Mouse (Mus musculus): ENCODE measurements around the gene Sema3b. TPM values are rescaled to one million over a fixed set of nuclear protein-coding genes. Genes with fewer than 3 reads are reported as not detected.
"Not testable (repeated sequence)": the region's sequence is repeated elsewhere in the genome, so short reads cannot be mapped to it uniquely, and the experiment has no call there.

Gene Sema3b
- polyA plus RNA-seq, 1 experiment from 2014 or later, result 4.2 TPM

DNA sequence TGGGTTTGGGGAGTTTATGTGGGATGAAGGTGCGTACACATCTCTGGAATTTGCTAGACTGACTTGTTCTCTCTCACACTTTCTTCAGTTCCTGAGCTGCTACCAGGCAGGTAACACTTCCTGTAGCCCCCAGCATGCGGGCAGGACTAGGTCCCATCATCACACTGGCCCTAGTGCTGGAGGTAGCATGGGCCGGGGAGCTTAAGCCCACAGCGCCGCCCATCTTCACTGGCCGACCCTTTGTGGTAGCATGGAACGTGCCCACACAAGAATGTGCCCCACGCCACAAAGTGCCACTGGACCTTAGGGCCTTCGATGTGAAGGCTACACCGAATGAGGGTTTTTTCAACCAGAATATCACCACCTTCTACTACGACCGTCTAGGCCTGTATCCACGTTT is 39.0 kb downstream of the Sema3b start:
- Histone ChIP-seq H3K4me1 (replicated peaks) (peaks cover 53% of the 10 kb centered on the region), H3K27ac (peak overlapping the region; percentile 85), H3K9ac (peak overlapping the region; percentile 94), H3K27me3 (no peaks in the 10 kb centered on the region), H3K9me3 (no peaks in the 10 kb centered on the region), H3K4me2 (peak overlapping the region; percentile 93), H3K36me3 (peaks cover 53% of the 10 kb centered on the region), H3K4me3 (peak overlapping the region; percentile 92)
- no peak for ATAC-seq (ENCODE audit: low FRiP score)
- WGBS, result 54% methylated on average over 13 of the region's 13 CpGs

GRCm38 (mm10) chr9:107569270-107569669 is 39.8 kb downstream of the Sema3b start:
- peak; percentile 27 for ATAC-seq (ENCODE audit: low FRiP score)
- peak overlapping the region; percentile 92 for H3K4me3 ChIP-seq
- H3K36me3 ChIP-seq, result peaks cover 53% of the 10 kb centered on the region
- H3K9me3 ChIP-seq, result no peaks in the 10 kb centered on the region
- peak overlapping the region; percentile 93 for H3K4me2 ChIP-seq
- H3K27me3 ChIP-seq, result no peaks in the 10 kb centered on the region
- peak overlapping the region; percentile 94 for H3K9ac ChIP-seq
- H3K27ac ChIP-seq, result peak overlapping the region; percentile 85
- under 1% methylated on average over 23 of the region's 23 CpGs for WGBS
- peaks cover 55% of the 10 kb centered on the region for H3K4me1 ChIP-seq (replicated peaks)

DNA sequence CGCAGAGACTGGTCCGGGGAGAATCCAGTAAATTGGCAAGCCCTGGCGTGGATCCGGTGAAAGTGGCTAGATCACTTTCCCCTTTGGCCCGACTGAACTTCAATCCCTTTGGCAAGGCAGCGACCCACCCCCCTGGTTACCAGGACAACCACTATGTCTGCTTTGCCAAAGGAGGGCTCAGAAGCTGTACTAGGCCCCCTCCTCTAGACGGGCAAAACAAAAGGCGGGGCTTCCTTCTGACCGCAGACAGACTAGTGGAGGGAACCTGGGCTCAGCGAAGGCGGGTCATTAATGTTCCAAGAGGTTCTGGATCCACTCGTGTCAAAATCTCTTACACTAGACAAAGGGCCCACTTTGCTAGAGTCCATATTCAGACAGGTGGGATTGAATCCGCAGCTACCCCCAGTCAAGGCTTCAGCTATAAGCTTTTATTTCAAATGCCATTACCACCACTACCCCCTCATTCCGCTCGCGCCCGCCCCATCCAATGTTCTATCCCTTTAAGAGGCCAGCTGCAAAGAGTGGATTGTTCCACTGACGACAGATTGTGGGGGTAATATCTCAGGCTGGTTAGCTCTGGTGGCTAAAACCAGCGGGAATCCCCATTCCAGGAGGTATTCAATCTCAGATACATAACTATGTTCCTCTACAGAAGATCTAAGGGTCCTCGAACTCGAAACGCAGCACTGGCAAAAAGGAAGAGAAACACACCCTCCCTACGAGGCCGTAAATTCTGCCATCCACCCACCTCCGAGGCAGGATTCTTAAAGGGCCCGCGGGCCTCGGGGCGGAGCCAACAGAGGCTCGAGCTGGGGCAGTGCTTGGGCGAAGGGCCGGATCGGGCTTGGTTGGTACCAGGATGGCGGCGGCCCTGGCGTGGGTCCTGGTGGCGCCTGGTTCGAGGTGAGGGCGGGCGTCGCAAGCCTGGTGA is 40.4 kb downstream of the Sema3b start:
- peaks cover 50% of the 10 kb centered on the region for H3K36me3 ChIP-seq

DNA sequence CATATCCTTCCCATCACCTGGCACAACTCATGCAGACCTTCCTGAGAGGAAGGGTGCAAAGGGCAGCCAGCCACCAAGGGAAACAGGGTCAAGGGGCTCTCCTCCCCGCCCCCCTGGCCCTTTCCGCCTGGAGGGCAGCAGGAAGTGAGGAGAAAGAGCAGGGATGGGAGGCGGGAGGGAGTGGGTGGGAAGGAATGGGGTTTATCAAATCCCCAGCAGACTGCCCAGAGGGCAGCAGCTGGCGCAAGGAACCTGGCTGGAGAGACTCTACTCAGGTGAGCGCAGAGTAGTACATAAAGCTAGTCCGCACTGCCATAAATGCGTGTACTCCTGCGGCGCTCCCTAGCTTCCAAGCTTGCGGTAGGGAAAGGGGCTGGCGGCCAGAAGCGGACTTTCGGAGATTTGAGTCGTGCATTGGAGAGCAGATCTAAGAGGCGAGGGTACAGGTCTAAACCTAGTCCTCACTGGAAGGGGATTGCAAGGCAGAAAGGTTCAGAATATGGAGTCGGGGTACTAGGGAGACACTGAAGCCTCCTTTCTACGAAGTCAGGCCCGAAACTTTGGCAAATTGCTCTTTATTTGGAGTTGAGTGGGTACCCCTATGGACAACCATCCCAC is 41.2 kb downstream of the Sema3b start, which contains the start of gene Hyal2:
Hyal2 (plus strand) TSS at position 244 of the 618 bp plus-strand sequence.
- 7% methylated on average over 18 of the region's 18 CpGs for WGBS
- H3K4me3 ChIP-seq, result peak within 1 kb of the TSS; percentile 92
- no peaks in the 10 kb centered on the region for H3K9me3 ChIP-seq
- ATAC-seq (ENCODE audit: low FRiP score), result no peak
- H3K9ac ChIP-seq, result peak within 1 kb of the TSS; percentile 94
- peaks cover 42% of the 10 kb centered on the region for H3K36me3 ChIP-seq
- H3K27ac ChIP-seq, result peak within 1 kb of the TSS; percentile 85
- H3K4me2 ChIP-seq, result peak within 1 kb of the TSS; percentile 93
- no peaks in the 10 kb centered on the region for H3K27me3 ChIP-seq
- H3K4me1 ChIP-seq (replicated peaks), result peaks cover 64% of the 10 kb centered on the region

More for the DNA sequence above, 40.4 kb downstream of the Sema3b start:
- no peaks in the 10 kb centered on the region for H3K9me3 ChIP-seq
- peak overlapping the region; percentile 94 for H3K9ac ChIP-seq
- peak; percentile 88 for ATAC-seq (ENCODE audit: low FRiP score)
- peak overlapping the region; percentile 85 for H3K27ac ChIP-seq
- under 1% methylated on average over 40 of the region's 41 CpGs for WGBS
- H3K4me1 ChIP-seq (replicated peaks), result peaks cover 61% of the 10 kb centered on the region
- H3K27me3 ChIP-seq, result no peaks in the 10 kb centered on the region
- peak overlapping the region; percentile 93 for H3K4me2 ChIP-seq
- peak overlapping the region; percentile 92 for H3K4me3 ChIP-seq

DNA sequence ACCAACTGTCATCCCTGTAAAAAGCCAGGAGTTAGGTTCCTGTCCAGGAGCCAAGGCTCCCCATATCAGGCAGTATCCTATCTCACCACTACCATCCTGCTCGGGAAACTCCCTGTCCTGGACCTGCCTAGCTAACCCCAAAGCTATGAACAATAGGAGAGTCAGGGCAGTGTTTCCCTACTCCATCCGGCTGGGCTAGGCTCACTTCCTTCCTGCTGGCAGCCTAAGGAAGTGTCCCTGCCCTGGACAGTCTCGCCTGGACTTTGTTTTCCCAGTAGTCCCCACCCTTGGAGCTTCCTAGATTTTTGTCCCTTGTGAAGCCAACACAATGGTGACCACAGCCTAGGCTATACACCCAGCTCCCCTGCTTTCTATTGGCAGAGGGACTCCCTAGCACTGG is 42.2 kb downstream of the Sema3b start:
- peaks cover 65% of the 10 kb centered on the region for H3K4me1 ChIP-seq (replicated peaks)
- WGBS, result 64% methylated on average over 3 of the region's 3 CpGs
- no peak for ATAC-seq (ENCODE audit: low FRiP score)
- no peaks in the 10 kb centered on the region for H3K27me3 ChIP-seq
- 0 out of 2 replicates have a peak overlapping the region, but pooled peaks have one; percentile 94 for H3K9ac ChIP-seq
- H3K4me3 ChIP-seq, result no peak overlapping the region
- H3K9me3 ChIP-seq, result no peaks in the 10 kb centered on the region
- H3K36me3 ChIP-seq, result peaks cover 40% of the 10 kb centered on the region
- peak overlapping the region; percentile 93; the same call in 1 of the 2 replicates for H3K4me2 ChIP-seq
- H3K27ac ChIP-seq, result peak overlapping the region; percentile 85; the same call in 1 of the 2 replicates

- H3K36me3 ChIP-seq, result peaks cover 40% of the 10 kb centered on the region
- 62% methylated on average over 15 of the region's 15 CpGs for WGBS
- H3K4me1 ChIP-seq (replicated peaks), result peaks cover 58% of the 10 kb centered on the region
- H3K27me3 ChIP-seq, result no peaks in the 10 kb centered on the region
- no peaks in the 10 kb centered on the region for H3K9me3 ChIP-seq
- ATAC-seq (ENCODE audit: low FRiP score), result no peak
- H3K4me2 ChIP-seq, result no peak overlapping the region
- H3K27ac ChIP-seq, result peak overlapping the region; percentile 49; the same call in 1 of the 2 replicates
- no peak overlapping the region for H3K4me3 ChIP-seq
- H3K9ac ChIP-seq, result no peak overlapping the region
Measured at GRCm38 (mm10) chr9:107566041-107566709, 42.9 kb downstream of the Sema3b start.

GRCm38 (mm10) chr9:107565556-107565955 is 43.5 kb downstream of the Sema3b start:
- ATAC-seq (ENCODE audit: low FRiP score); H3K27me3 ChIP-seq; H3K9me3 ChIP-seq; H3K27ac ChIP-seq; H3K4me3 ChIP-seq; H3K9ac ChIP-seq; H3K4me2 ChIP-seq: not testable (repeated sequence)
- WGBS, result 51% methylated on average over 5 of the region's 5 CpGs
- H3K4me1 ChIP-seq (replicated peaks), result peaks cover 52% of the 10 kb centered on the region
- H3K36me3 ChIP-seq, result peaks cover 40% of the 10 kb centered on the region

DNA sequence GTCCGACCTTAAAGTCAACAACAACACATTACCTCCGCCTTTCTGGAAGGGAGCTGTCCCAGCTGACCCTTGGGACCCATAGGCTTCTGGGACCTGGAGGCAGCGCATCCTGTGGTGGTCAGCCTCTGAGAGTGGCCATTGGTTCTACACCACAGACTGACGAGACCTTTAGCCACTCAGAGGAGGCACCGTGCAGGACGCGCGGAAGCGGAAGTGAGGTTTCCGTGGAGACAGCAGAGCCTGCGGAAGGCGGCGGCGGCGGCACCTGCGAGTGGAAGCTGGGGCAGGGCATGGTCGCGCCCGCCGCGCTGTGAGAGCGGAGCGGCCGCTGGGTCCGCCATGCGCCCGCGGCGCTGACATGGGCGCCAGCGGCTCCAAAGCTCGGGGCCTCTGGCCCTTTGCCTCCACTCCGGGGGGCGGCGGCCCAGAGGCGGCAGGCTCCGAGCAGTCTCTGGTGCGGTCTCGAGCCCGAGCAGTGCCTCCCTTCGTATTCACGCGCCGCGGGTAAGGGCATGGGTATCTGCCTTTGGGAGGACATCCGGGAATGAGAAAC is 45.9 kb downstream of the Sema3b start, which contains the start of gene Tusc2:
Tusc2 (plus strand) TSS at position 227 of the 553 bp plus-strand sequence.
- Histone ChIP-seq H3K36me3 (peaks cover 63% of the 10 kb centered on the region), H3K4me3 (peak within 1 kb of the TSS; percentile 97), H3K4me2 (peak within 1 kb of the TSS; percentile 89), H3K9me3 (no peaks in the 10 kb centered on the region), H3K27ac (peak within 1 kb of the TSS; percentile 84), H3K27me3 (no peaks in the 10 kb centered on the region), H3K9ac (peak within 1 kb of the TSS; percentile 92), H3K4me1 (replicated peaks) (peaks cover 38% of the 10 kb centered on the region)
- WGBS, result under 1% methylated on average over 46 of the region's 46 CpGs
- ATAC-seq (ENCODE audit: low FRiP score), result peak; percentile 95

GRCm38 (mm10) chr9:107556346-107556745 is 52.7 kb downstream of the Sema3b start:
- Histone ChIP-seq H3K4me2 (peak overlapping the region; percentile 90), H3K9me3 (no peaks in the 10 kb centered on the region), H3K4me3 (peak overlapping the region; percentile 72; the same call in 1 of the 2 replicates), H3K27me3 (peaks cover 18% of the 10 kb centered on the region), H3K36me3 (peaks cover 43% of the 10 kb centered on the region), H3K4me1 (replicated peaks) (peaks cover 43% of the 10 kb centered on the region), H3K27ac (no peak overlapping the region), H3K9ac (peak overlapping the region; percentile 53; the same call in 1 of the 2 replicates)
- no peak for ATAC-seq (ENCODE audit: low FRiP score)
- WGBS, result 77% methylated on average over 3 of the region's 3 CpGs

DNA sequence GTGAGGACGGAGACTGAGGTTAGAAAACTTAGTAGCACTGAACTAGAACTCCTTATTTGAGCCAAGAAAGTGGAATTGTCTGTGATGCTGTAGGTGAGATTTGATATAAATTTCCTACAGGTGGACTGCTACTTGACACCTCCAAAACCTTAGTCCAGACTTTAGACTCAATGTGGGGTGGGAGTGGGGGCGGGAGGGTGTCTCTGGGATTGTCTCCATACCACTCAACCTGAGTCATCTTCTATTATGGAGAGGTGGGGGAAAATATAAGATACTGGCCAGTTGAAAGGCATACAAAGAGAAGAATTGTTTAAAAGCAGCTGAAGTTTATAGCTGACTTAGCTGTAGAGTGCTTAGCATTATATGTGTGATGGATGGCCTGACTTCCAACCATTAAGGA is 53.3 kb downstream of the Sema3b start:
- no peak for ATAC-seq (ENCODE audit: low FRiP score)
- H3K9ac ChIP-seq, result peak overlapping the region; percentile 93

DNA sequence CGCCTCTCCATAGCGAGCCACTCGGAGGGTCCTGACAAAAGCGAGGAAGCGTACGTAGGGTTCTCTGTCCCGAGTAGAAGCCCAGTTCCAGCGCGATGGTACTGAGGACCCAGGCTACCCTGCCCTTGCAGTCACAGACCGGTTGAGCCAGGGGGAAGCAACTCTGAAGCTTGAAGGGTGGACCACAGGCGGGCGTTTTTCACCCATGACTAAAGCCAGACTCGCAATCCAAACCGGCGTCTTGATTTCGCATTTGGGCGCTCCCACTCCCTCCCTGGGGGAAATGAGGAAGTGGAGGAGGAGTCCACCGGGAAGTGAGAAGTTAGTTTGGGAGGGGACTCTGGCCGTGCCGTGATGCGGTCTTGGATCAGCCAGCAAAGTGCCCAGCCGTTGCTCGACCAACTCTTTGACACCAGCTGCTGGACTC is 54.0 kb downstream of the Sema3b start:
- peak overlapping the region; percentile 72 for H3K4me3 ChIP-seq
- peak; percentile 37 for ATAC-seq (ENCODE audit: low FRiP score)
- H3K36me3 ChIP-seq, result peaks cover 31% of the 10 kb centered on the region
- peaks cover 50% of the 10 kb centered on the region for H3K4me1 ChIP-seq (replicated peaks)
- H3K4me2 ChIP-seq, result peak overlapping the region; percentile 90
- H3K27ac ChIP-seq, result peak overlapping the region; percentile 93
- H3K27me3 ChIP-seq, result peaks cover 31% of the 10 kb centered on the region
- peak overlapping the region; percentile 93 for H3K9ac ChIP-seq
- 0% methylated on average over 23 of the region's 23 CpGs for WGBS
- H3K9me3 ChIP-seq, result no peaks in the 10 kb centered on the region

More for the DNA sequence above, 53.3 kb downstream of the Sema3b start:
- peaks cover 50% of the 10 kb centered on the region for H3K4me1 ChIP-seq (replicated peaks)
- peaks cover 37% of the 10 kb centered on the region for H3K36me3 ChIP-seq
- WGBS, result 47% methylated on average over 2 of the region's 2 CpGs
- peaks cover 24% of the 10 kb centered on the region for H3K27me3 ChIP-seq
- no peaks in the 10 kb centered on the region for H3K9me3 ChIP-seq
- peak overlapping the region; percentile 90 for H3K4me2 ChIP-seq
- H3K4me3 ChIP-seq, result peak overlapping the region; percentile 72
- no peak overlapping the region for H3K27ac ChIP-seq

Measured in hindbrain, embryonic 13.5 days (tissue).